Mouse (Mus musculus) erythroblast, embryonic 14.5 days (primary cell): ENCODE data around the gene Dnajc22.

Experiments
- GATA1 ChIP-seq: IDR thresholded peaks from 2 replicates; pipeline ENCODE4 v1.6.1; 2012; ENCODE audit warnings: low read length, inconsistent platforms, mixed read lengths
- TAL1 ChIP-seq: IDR thresholded peaks from 3 replicates; pipeline ENCODE4 v1.6.1; 2012; ENCODE audit warnings: low read length, inconsistent platforms, mixed read lengths

DNA sequence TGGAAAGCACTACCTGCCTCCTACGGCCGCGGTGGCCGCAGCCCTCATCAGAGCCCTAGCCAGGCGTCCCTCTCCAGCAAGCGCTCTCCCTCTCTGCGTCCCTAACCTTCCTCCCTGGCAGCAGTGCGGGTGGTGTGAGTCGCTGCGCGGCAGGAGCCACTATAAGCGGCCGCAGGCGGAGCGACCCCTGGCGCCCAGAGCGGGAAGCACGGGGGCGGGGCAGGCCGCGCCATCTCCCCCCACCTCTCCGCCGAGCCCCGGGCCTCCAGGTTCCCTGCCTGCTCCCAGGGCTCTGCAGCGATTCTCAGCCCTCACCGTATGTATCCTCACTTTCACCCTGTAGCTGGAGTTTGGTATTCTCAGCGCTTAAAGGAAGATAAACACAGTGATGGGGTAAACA is 4.7 kb upstream of the Dnajc22 start:
- TF ChIP-seq TAL1: no peak
- no peak for TF ChIP-seq GATA1
